Mouse (Mus musculus): ENCODE data around the gene Gm6592.
"Not testable (repeated sequence)": the region's sequence is repeated elsewhere in the genome, so short reads cannot be mapped to it uniquely, and the experiment has no call there.

The Gm6592 gene

GRCm38 (mm10) chrX:8843694-8844093 lies at the start of gene Gm6592:
Gene Gm6592 (plus strand): TSS chrX:8843994.
- no peak for DNase-seq (ENCODE audit: low spot score in 2 of 2)

GRCm38 (mm10) chrX:8803391-8803790 lies 40.4 kb upstream of the Gm6592 start, which contains the start of gene Ssxb5:
Gene Ssxb5 (plus strand): TSS chrX:8803691.
- DNase-seq (ENCODE audit: low spot score in 2 of 2): not testable (repeated sequence)

DNA sequence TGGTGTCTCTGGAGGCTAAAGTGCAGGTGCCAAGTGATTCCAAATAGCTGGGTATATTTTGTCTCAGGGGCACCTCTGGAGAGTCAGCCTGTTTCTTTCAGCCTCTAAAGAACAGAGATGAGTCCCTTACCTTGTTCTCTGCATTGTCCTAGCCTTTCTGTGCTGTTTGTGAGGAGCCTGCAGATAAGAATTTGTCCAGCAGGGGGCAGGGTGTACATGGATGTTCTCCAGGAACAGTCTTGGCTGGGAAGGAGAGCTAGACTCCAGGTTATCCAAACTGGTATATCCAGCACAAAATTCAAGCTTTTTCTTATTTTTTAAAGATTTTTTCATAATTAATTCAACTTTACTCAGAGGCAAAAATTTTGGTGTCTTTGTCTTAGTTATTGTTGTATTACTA lies 11.8 kb upstream of the Gm6592 start:
- no peak for DNase-seq (ENCODE audit: low spot score in 2 of 2)

DNA sequence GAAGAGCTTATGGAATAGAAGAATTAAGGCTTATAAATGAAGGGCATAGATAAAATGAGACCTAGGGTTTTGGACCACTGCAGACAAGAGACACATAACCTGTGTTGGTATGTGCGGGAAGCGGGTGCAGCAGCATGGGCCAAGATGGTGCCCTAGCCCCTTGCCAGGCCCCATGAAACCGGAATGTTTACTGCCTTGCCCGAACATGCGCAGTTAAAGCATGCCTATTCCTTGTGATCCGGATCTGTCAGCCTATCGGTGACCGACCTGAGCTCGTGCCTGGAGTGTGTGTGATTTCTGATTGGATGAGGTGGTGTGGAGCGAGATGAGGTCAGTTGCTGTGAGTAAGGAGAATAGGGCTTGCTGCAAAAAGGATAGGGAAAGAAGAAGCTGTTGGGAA lies 8.7 kb downstream of the Gm6592 start:
- DNase-seq (ENCODE audit: low spot score in 2 of 2): no peak

DNA sequence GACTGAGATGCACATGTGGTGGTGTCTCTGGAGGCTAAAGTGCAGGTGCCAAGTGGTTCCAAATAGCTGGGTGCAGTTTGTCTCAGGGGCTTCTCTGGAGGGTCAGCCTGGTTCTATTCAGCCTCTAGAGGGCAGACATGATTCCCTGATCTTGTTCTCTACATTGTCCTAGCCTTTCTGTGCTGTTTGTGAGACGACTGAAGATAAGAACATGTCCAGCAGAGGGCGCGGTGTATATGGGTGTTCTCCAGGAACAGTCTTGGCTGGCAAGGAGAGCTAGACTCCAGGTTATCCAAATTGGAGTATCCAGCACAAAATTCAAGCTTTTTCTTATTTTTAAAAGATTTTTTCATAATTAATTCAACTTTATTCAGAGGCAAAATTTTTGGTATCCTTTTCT lies 20.5 kb downstream of the Gm6592 start:
- DNase-seq (ENCODE audit: low spot score in 2 of 2): peak; percentile 26 to 37

DNA sequence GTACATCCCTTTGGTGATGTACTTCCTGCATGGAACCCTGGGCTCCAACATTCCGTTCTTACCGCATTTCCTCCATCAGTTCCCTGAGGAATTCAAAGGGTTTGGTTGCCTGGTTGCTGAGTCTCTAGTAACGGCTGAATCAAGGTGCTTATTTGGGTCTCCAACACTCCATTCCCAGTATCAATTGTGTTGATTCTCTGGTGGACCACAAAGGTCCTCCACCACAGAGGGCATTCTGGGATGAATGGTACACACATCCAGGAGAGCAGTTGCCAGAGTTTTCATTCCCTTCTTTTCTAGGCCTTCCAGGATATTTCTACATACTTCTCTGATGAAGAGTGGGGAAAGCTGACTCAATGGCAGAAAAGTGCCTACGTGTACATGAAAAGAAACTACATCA lies 30.2 kb downstream of the Gm6592 start, which contains the start of gene Gm5751:
TSS of gene Gm5751 (plus strand) at position 301 of the 400 bp plus-strand sequence.
- not testable (repeated sequence) for DNase-seq (ENCODE audit: low spot score in 2 of 2)

- DNase-seq (ENCODE audit: low spot score in 2 of 2): no peak
Measured at GRCm38 (mm10) chrX:8884336-8884735, 40.5 kb downstream of the Gm6592 start.

DNA sequence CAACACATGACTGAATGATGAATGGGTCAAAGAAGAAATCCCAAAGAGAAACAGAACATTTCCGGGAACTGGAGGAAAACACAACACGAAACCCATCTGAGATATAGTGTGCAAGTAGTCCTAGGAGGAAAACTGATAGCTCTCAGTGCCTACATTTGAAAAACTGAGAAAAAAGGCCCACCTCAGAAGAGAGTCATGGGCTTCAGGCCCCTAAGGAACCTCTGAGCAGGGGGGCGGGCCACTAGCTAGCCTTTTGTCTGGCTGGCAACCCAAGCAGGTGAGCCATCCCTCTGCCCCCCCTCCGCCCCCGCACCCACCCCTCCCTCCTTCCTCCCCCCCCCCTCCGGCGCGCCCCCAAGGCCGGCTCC lies 48.2 kb downstream of the Gm6592 start:
- no peak for DNase-seq (ENCODE audit: low spot score in 2 of 2)

- peak; percentile 51 to 56 for DNase-seq (ENCODE audit: low spot score in 2 of 2)
Measured at GRCm38 (mm10) chrX:8892343-8893155, 48.8 kb downstream of the Gm6592 start, which contains the start of gene B630019K06Rik. Gene B630019K06Rik (plus strand): TSS chrX:8892382.

DNA sequence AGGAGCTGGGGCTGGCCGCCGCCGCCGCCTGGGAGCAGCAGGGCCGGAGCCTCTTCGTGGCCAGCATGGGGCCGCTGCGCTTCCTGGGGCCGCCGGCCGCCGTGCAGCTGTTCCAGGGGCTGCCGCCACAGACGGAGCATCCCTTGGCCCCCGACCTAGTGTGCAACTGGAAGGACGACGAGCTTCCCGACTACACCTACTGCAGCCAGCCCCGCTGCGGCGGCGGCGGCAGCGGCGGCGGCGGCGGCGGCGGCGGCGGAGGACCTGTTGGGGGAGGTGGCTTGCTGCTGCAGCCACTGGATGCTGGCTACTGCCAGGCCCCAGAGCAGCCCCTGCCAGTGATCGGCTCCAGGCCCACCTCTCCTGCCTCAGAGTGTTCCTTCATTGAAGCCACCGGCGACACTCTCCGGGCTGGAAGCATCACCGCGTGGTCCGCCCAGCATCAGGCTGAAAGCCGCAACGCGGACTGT lies 49.4 kb downstream of the Gm6592 start:
- no peak for DNase-seq (ENCODE audit: low spot score in 2 of 2)
